Mouse (Mus musculus) embryo, embryonic 11 days (tissue): ENCODE measurements at regions not wholly inside any gene's neighbourhood (a gene's known extent, or its start where the extent isn't known, plus 50 kb on each side); places are given as distances from the start of the nearest gene placed in this dataset.
A peak's percentile ranks its signal among the peaks of the same experiment; 100 is the strongest.

Source experiments
- DNase-seq: peaks from one replicate; pipeline ENCODE4 v3.0.0-alpha.2; 2015

DNA sequence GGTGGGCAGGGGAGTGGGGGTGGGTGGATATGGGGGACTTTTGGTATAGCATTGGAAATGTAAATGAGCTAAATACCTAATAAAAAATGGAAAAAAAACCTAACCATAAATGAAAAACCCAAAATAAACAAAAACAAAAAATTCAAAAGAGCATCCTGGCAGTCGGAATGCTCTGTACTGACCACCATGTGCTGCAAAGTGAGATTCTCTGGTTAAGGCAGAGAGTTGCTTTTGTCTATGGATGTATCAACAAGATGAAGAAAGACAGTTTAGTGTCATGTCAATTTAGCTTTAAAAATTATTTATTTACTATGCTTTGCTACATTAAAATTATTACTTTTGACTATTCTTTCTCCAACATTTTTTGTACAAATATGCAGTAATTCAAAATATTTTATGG is 88.5 kb downstream of the E330014E10Rik start:
- no peak for DNase-seq

DNA sequence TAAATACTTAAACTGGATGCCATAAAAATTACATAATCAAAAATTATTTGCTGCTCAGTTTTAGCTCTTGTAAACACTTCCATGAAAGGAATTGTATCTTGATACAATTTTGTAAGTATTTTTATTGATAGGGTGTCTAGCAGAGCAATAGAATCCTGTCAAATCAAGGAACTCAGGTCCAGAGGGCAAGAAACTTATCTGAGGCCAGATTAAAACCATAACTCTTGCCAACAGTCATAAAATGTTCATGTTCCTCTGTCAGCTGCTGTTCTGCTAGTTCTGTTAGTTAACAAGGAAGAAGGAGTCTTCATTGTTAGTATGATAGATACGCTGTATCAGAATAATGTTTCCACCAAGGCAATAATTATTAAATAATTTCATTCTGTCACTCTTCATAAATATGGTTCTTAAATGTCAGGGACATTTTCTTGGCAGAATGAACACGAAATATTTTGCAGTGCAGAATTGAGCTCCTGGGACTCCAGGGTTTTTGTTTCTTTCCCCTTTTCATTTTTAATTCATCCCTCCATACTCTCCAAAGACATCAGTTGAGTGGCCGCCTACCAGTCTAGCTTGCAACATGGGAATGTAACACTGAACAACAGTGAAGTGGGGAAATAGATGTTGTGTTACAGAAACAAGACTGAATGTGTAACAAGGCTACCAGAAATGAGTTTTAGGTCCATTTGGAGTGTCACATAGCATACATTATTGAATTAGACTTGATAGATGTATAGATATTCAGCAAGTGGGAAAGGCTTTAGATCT is 89.1 kb downstream of the E330014E10Rik start:
- DNase-seq: no peak

DNA sequence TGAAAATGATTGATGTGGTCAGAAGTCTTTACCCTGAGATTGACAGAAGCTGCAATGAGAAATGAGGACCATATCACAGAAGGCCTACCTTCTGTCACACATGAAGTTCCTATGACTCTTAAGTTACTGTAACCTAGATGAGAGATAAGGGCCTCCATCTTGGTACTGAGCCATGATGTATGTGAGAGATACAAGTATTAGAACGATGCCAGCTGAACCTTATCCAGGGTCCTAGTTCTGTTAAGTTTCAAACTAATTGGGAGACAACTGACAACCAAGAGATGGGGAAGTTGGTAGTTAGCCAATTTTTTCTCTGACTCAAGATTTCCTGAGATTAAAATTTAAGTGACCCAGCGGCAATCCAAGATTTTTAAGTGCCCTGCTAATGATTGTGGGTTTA is 89.7 kb downstream of the E330014E10Rik start:
- no peak for DNase-seq

DNA sequence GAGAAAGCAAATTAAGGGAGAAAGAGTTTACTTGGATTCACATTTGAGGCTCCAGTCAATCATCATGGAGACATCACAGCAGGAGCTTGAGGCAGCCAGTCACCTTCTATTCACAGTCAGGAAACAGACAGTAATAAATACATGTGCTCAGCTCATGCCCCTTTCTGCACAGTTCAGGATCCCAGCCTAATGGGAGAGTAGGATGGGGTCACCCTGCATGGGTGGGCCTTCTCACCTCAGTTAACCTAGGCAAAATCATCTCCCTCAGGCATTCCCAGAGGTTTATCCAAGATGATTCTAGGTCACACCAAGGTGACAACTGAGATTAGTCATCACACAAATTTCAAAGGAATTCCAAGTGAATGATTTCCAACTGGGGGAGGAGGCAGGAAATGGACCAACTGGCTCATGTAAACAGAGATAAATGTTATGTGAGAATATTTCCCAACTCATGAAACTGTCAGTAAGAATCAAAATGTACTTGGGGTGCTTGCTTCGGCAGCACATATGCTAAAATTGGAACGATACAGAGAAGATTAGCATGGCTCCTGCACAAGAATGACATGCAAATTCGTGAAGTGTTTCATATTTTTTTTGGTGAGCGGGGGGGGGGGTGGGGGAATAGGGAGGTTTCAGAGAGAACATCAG is 89.8 kb upstream of the Cxcl13 start:
- no peak for DNase-seq

DNA sequence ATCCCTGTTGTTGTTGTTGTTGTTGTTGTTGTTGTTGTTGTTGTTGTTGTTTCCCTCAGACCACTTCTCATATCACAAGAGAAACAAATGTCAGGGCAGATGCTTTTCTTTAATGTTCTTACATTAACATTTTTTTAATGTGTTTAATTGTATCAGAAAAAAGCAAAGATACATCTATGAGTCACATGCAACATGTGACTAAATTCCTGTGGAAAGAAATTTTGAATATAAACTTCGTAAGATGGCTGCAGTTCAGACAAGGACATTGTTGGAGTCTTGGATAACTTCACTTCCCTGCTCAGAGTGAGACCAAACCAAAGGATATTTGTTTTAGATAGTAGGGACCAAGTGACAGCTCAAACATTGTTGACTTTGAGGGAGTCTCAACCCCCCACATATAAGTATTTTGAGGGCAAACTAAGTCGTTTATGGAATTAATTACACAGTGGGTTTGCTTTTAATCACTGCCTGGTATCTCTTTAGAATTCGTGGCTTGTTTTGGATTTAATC is 86.4 kb upstream of the Cxcl13 start:
- DNase-seq: no peak

DNA sequence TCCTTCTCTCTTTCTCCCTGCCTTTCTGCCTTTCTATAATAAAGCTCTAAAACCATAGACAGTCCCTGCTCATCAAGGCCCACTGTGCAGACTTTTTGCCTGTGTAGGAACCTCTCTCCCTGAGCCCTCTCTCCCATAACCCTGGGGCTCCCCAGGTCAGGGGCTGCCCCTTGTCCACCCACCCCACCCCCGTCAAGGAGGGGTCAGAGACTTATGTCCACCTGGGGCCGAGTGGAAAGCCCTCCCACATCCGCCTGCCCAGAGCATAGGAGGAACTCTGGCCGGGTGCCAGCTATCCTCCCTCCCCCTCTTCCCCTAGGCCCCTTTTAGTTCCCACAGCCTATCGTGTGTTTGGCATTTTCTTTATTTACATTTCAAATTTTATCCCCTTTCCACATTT is 81.8 kb upstream of the Cxcl13 start:
- peak; percentile 0 for DNase-seq

DNA sequence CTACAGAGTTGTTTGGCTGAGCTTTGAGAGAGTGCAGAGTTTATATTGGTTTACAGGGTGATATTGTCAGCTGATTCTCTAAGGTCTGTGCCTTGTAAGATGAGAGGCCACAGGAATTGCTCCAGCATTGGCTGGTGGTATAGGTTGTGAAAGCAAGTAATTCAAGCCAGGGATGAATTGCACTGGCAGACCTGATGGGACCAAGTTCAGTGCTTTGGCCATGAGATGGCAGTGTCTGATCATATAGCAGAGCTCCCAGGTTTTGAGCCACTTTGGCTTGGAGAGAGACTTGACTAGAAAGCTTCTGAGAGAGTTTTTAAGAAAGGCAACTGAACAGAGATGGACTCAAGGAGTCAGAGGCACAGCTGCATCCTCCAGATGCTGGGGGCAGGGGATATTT is 75.8 kb upstream of the Cxcl13 start:
- peak; percentile 46 for DNase-seq
